Mouse (Mus musculus) megakaryocyte, embryonic 14.5 days (primary cell): ENCODE data around the gene Dao.

Experiments
- FLI1 ChIP-seq: IDR thresholded peaks from 2 replicates; pipeline ENCODE4 v1.6.1; 2012; ENCODE audit warnings: low read length, inconsistent platforms, mixed read lengths
- GATA1 ChIP-seq: IDR thresholded peaks from 3 replicates; pipeline ENCODE4 v1.6.1; 2012; ENCODE audit warnings: mixed read lengths, low read length, inconsistent platforms, borderline replicate concordance

- TF ChIP-seq GATA1 (no peak), FLI1 (no peak)
Observed at GRCm38 (mm10) chr5:114027217-114027944, 23.9 kb downstream of the Dao start.
